Mouse (Mus musculus): ENCODE measurements around the gene Nt5dc2. TPM values are rescaled to one million over a fixed set of nuclear protein-coding genes. Genes with fewer than 3 reads are reported as not detected.
A peak's percentile ranks its signal among the peaks of the same experiment; 100 is the strongest.

Gene Nt5dc2
- total and polyA plus RNA-seq, 2 experiments from 2014 or later: 203 to 236 TPM

GRCm38 (mm10) chr14:31171821-31172220, 41.0 kb downstream of the Nt5dc2 start:
- Histone ChIP-seq H3K27ac (no peak overlapping the region), H3K36me3 (ENCODE audit: insufficient read depth, low read length) (peaks cover 60% of the 10 kb centered on the region), H3K4me2 (ENCODE audit: low read depth, low read length) (no peak overlapping the region), H3K4me1 (ENCODE audit: insufficient read depth, low read length) (peaks cover 7% of the 10 kb centered on the region), H3K9ac (replicated peaks; ENCODE audit: low read length) (no peak overlapping the region), H3K27me3 (ENCODE audit: insufficient read depth, low read length) (no peaks in the 10 kb centered on the region), H3K4me3 (ENCODE audit: low read length) (no peak overlapping the region), H3K9me3 (ENCODE audit: low read length) (no peaks in the 10 kb centered on the region)
- 93% methylated on average over 15 of the region's 15 CpGs for WGBS
- DNase-seq (ENCODE audit: low spot score) (no peak), ATAC-seq (no peak)
- TF ChIP-seq CTCF (IDR thresholded peaks at IDR 0.05; ENCODE audit: low read depth): no peak

DNA sequence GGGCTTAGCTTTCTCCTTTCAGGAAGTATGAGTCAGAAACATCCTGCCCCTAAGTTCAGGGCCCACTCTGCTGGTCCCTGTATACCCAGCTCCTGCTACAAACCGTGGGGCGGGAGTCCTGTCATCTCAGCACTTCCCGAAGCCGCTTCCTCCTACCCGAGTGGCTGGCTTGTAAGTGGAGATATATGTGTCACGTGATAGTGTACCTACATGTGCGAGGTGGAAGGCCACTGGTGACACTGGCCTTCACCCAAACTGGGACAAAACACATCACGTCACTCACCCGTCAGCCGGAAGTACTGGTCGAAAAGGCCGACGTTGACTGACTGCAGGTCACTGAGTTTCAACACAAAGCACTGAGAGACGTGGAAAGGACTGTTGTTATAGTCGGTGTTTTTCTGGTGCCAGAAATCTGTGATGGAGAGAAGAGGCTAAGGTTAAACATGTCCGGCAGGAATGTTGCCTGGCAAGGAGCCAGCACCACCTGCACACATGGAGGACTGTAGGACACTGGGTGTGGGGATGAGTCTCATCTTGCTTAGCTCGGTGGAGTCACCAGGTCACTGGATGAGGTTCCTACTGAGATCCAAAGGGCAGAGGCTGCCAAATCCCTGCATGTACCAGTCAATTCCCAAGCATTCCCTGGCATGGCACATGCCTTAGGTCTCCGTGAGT, 42.1 kb downstream of the Nt5dc2 start:
- H3K4me1 ChIP-seq (ENCODE audit: insufficient read depth, low read length): no peaks in the 10 kb centered on the region
- DNase-seq (ENCODE audit: low spot score): no peak
- no peak overlapping the region for H3K9ac ChIP-seq (replicated peaks; ENCODE audit: low read length)
- 78% methylated on average over 18 of the region's 18 CpGs for WGBS
- peaks cover 71% of the 10 kb centered on the region for H3K36me3 ChIP-seq (ENCODE audit: insufficient read depth, low read length)
- H3K4me2 ChIP-seq (ENCODE audit: low read depth, low read length): no peak overlapping the region
- no peaks in the 10 kb centered on the region for H3K27me3 ChIP-seq (ENCODE audit: insufficient read depth, low read length)
- H3K27ac ChIP-seq: no peak overlapping the region
- TF ChIP-seq CTCF (IDR thresholded peaks at IDR 0.05; ENCODE audit: low read depth): no peak
- no peak overlapping the region for H3K4me3 ChIP-seq (ENCODE audit: low read length)
- ATAC-seq: no peak
- H3K9me3 ChIP-seq (ENCODE audit: low read length): no peaks in the 10 kb centered on the region

DNA sequence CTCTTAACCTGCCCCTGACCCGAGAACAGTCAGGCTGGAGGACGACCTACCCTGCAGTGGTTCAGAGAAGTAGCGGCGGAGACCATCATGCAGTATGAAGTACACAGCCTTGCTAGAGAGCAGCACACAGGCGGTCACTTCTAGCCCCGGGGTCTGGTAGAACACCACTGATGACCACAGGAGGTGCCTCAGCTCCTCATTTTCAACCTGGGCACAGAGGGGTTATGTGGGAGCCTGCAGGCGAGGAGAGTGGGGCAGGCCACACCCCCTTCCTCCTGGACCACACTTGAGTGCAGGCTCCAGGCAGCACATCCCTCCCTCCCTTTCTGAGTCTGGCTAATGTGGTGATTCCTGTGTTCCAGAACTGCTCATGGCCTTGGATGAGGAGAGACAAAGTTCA, 42.7 kb downstream of the Nt5dc2 start:
- H3K4me1 ChIP-seq (ENCODE audit: insufficient read depth, low read length): no peaks in the 10 kb centered on the region
- WGBS: 89% methylated on average over 7 of the region's 7 CpGs
- H3K27ac ChIP-seq: no peak overlapping the region
- no peak for TF ChIP-seq CTCF (IDR thresholded peaks at IDR 0.05; ENCODE audit: low read depth)
- H3K9ac ChIP-seq (replicated peaks; ENCODE audit: low read length): no peak overlapping the region
- H3K9me3 ChIP-seq (ENCODE audit: low read length): no peaks in the 10 kb centered on the region
- no peak overlapping the region for H3K4me3 ChIP-seq (ENCODE audit: low read length)
- no peak for ATAC-seq
- no peaks in the 10 kb centered on the region for H3K27me3 ChIP-seq (ENCODE audit: insufficient read depth, low read length)
- no peak for DNase-seq (ENCODE audit: low spot score)
- H3K36me3 ChIP-seq (ENCODE audit: insufficient read depth, low read length): peaks cover 73% of the 10 kb centered on the region
- H3K4me2 ChIP-seq (ENCODE audit: low read depth, low read length): no peak overlapping the region

DNA sequence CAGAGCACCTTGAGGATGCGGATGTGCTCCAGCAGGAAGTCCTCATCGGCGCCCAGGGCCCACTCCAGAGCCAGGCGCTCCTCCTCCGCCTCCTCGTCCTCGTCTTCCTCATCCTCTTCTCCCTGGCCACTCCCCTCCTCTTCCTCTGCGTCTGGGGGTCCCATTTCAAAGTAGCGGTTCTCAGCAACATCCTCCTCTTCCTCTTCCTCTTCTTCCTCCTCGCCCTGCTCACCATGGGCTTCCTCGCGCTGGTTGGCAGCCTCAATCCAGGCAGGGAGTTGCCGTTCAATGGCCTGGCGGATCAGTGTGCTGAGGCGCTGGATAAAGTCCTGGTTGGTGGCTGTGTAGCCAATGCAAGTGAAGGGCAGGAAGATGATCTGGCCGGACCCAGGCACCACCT, 46.4 kb downstream of the Nt5dc2 start:
- ATAC-seq: no peak
- DNase-seq (ENCODE audit: low spot score): no peak
- WGBS: 90% methylated on average over 16 of the region's 16 CpGs

DNA sequence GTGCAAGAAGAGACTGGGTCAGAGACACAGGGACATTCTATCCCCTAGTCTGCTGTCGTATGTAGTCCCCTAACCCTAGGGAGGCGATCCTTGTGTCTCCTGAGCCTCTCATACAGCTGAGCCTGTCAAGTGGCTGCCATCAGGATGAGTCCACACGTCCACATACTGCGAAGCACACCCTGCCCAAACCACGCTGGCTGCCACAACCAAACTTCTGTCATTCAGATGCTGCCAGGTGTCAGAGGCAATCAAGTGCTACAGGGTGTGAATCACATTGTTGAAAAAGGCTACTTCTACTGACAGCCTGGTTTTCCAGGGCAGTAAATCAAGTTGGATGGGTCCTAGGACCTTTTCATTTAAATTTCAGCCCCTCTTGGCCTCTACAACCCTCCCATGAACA, 46.9 kb downstream of the Nt5dc2 start:
- no peak overlapping the region for H3K4me3 ChIP-seq (ENCODE audit: low read length)
- H3K4me1 ChIP-seq (ENCODE audit: insufficient read depth, low read length): no peaks in the 10 kb centered on the region
- H3K4me2 ChIP-seq (ENCODE audit: low read depth, low read length): no peak overlapping the region
- TF ChIP-seq CTCF (IDR thresholded peaks at IDR 0.05; ENCODE audit: low read depth): no peak
- no peaks in the 10 kb centered on the region for H3K9me3 ChIP-seq (ENCODE audit: low read length)
- DNase-seq (ENCODE audit: low spot score): no peak
- H3K27me3 ChIP-seq (ENCODE audit: insufficient read depth, low read length): no peaks in the 10 kb centered on the region
- 86% methylated on average over 5 of the region's 5 CpGs for WGBS
- no peak overlapping the region for H3K27ac ChIP-seq
- ATAC-seq: no peak
- no peak overlapping the region for H3K9ac ChIP-seq (replicated peaks; ENCODE audit: low read length)
- H3K36me3 ChIP-seq (ENCODE audit: insufficient read depth, low read length): peaks cover 90% of the 10 kb centered on the region

More for the DNA sequence above, 46.4 kb downstream of the Nt5dc2 start:
- TF ChIP-seq CTCF (IDR thresholded peaks at IDR 0.05; ENCODE audit: low read depth): no peak
- H3K27me3 ChIP-seq (ENCODE audit: insufficient read depth, low read length): no peaks in the 10 kb centered on the region
- H3K9ac ChIP-seq (replicated peaks; ENCODE audit: low read length): no peak overlapping the region
- H3K36me3 ChIP-seq (ENCODE audit: insufficient read depth, low read length): peaks cover 90% of the 10 kb centered on the region
- no peaks in the 10 kb centered on the region for H3K4me1 ChIP-seq (ENCODE audit: insufficient read depth, low read length)
- H3K4me3 ChIP-seq (ENCODE audit: low read length): no peak overlapping the region
- H3K4me2 ChIP-seq (ENCODE audit: low read depth, low read length): no peak overlapping the region
- H3K9me3 ChIP-seq (ENCODE audit: low read length): no peaks in the 10 kb centered on the region
- H3K27ac ChIP-seq: no peak overlapping the region

DNA sequence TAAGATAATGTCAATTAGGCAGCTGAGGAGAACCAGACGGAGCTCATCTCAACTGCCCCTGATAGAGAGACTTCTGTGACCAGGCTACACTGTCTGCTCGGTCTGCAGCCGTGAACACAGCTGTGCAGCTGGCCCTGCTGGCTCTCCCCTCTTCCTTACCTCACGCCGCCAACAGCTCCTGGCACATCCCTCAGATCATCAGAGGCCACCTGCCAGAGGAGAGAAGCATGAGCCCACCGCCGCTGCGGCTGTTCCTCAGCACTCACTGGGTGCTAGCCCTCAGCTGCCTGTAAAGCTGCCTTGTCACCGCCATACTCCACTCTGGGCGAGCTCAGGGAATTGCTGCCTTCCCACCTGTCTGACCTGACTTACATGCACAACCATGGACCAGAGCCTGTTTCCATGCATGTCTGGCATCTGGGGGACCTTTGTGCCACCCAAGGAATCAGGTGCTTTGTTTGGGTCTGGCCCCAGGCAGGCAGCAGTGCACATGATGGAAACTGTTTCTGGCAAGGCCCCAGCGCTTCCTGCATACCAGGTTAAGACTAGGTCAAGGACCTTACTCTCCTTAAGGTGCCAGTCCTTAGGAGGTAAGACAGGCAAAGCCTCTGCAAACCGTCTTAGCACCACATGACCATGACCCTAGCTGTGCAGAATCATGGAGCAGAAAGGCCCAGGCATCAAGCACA, 49.0 kb downstream of the Nt5dc2 start:
- 75% methylated on average over 12 of the region's 12 CpGs for WGBS
- H3K9ac ChIP-seq (replicated peaks; ENCODE audit: low read length): no peak overlapping the region
- no peaks in the 10 kb centered on the region for H3K27me3 ChIP-seq (ENCODE audit: insufficient read depth, low read length)
- no peaks in the 10 kb centered on the region for H3K4me1 ChIP-seq (ENCODE audit: insufficient read depth, low read length)
- H3K4me3 ChIP-seq (ENCODE audit: low read length): no peak overlapping the region
- TF ChIP-seq CTCF (IDR thresholded peaks at IDR 0.05; ENCODE audit: low read depth): no peak
- peak; percentile 21 for DNase-seq (ENCODE audit: low spot score)
- peak; percentile 24; the same call in 1 of the 2 replicates for ATAC-seq
- H3K27ac ChIP-seq: no peak overlapping the region; the same call in 1 of the 2 replicates
- peaks cover 90% of the 10 kb centered on the region for H3K36me3 ChIP-seq (ENCODE audit: insufficient read depth, low read length)
- H3K9me3 ChIP-seq (ENCODE audit: low read length): no peaks in the 10 kb centered on the region
- H3K4me2 ChIP-seq (ENCODE audit: low read depth, low read length): no peak overlapping the region

GRCm38 (mm10) chr14:31181512-31181911, 50.7 kb downstream of the Nt5dc2 start:
- no peaks in the 10 kb centered on the region for H3K4me1 ChIP-seq (ENCODE audit: insufficient read depth, low read length)
- DNase-seq (ENCODE audit: low spot score) (no peak), ATAC-seq (no peak)
- no peak overlapping the region for H3K4me2 ChIP-seq (ENCODE audit: low read depth, low read length)
- no peak for TF ChIP-seq CTCF (IDR thresholded peaks at IDR 0.05; ENCODE audit: low read depth)
- no peaks in the 10 kb centered on the region for H3K27me3 ChIP-seq (ENCODE audit: insufficient read depth, low read length)
- H3K9me3 ChIP-seq (ENCODE audit: low read length): no peaks in the 10 kb centered on the region
- H3K4me3 ChIP-seq (ENCODE audit: low read length): no peak overlapping the region
- no peak overlapping the region for H3K9ac ChIP-seq (replicated peaks; ENCODE audit: low read length)
- H3K36me3 ChIP-seq (ENCODE audit: insufficient read depth, low read length): peaks cover 90% of the 10 kb centered on the region
- H3K27ac ChIP-seq: no peak overlapping the region
- WGBS: 76% methylated on average over 4 of the region's 4 CpGs
